Mouse (Mus musculus) midbrain, embryonic 10.5 days (tissue): ENCODE results near the gene Adgrg5. TPM values are rescaled to one million over a fixed set of nuclear protein-coding genes. Genes with fewer than 3 reads are reported as not detected.

ENCODE experiments used
- DNase-seq: peaks from one replicate; pipeline ENCODE4 v3.0.0-alpha.2; 2017; ENCODE audit warnings: low spot score
- H3K27ac ChIP-seq: fragments of 300-500 bp; sonication (generic); replicated peaks from 2 replicates; pipeline ENCODE4 v1.5.1; 2016; ENCODE audit warnings: mild to moderate bottlenecking
- H3K27me3 ChIP-seq: fragments of 300-500 bp; sonication (generic); 2 replicates; pipeline ENCODE4 v1.6.1; 2016; ENCODE audit warnings: low read depth, mild to moderate bottlenecking; ENCODE audit not compliant: poor library complexity, severe bottlenecking
- H3K36me3 ChIP-seq: fragments of 300-500 bp; sonication (generic); 2 replicates; pipeline ENCODE4 v1.6.1; 2016; ENCODE audit warnings: mild to moderate bottlenecking, moderate library complexity
- H3K4me1 ChIP-seq: fragments of 300-500 bp; sonication (generic); 2 replicates; pipeline ENCODE4 v1.6.1; 2016
- H3K4me3 ChIP-seq: fragments of 300-500 bp; sonication (generic); 2 replicates; pipeline ENCODE4 v1.5.1; 2016; ENCODE audit warnings: mild to moderate bottlenecking, moderate library complexity
- H3K9me3 ChIP-seq: fragments of 300-500 bp; sonication (generic); replicated peaks from 2 replicates; pipeline ENCODE4 v1.6.1; 2016; ENCODE audit warnings: mild to moderate bottlenecking
- WGBS: fragments of 180-500 bp; shearing (Covaris S2); methylation state at CpG from one replicate; pipeline ENCODE4 v1.1.7; 2016; 5-methylcytosine and 5-hydroxymethylcytosine counted together
- polyA plus RNA-seq: library from polyadenylated mRNA; unstranded; fragments of >200 nt; fragmentation: Nextera tagmentation; extraction: Ambion mirVana; gene quantifications from 2 replicates; pipeline ENCODE4 v1.2.1, GENCODE M21; 2016

Gene Adgrg5
- polyA plus RNA-seq, 1 experiment from 2014 or later: 0.74 TPM

GRCm38 (mm10) chr8:94903709-94904108 lies 19.8 kb upstream of the Adgrg5 start:
- Histone ChIP-seq H3K4me3 (no peak overlapping the region), H3K4me1 (peaks cover 30% of the 10 kb centered on the region), H3K27me3 (peaks cover 16% of the 10 kb centered on the region; the same call in 1 of the 2 replicates), H3K9me3 (no peaks in the 10 kb centered on the region), H3K27ac (no peak overlapping the region), H3K36me3 (peaks cover 37% of the 10 kb centered on the region)
- 76% methylated on average over 12 of the region's 12 CpGs for WGBS
- no peak for DNase-seq

GRCm38 (mm10) chr8:94904450-94905175 lies 18.9 kb upstream of the Adgrg5 start:
- Histone ChIP-seq H3K4me3 (no peak overlapping the region), H3K36me3 (peaks cover 37% of the 10 kb centered on the region), H3K4me1 (peaks cover 21% of the 10 kb centered on the region), H3K27me3 (peaks cover 7% of the 10 kb centered on the region; the same call in 1 of the 2 replicates), H3K27ac (peak overlapping the region; percentile 28; the same call in 1 of the 2 replicates), H3K9me3 (no peaks in the 10 kb centered on the region)
- no peak for DNase-seq
- 89% methylated on average over 12 of the region's 12 CpGs for whole genome bisulfite sequencing

GRCm38 (mm10) chr8:94907591-94908300 lies 15.7 kb upstream of the Adgrg5 start:
- no peaks in the 10 kb centered on the region for H3K9me3 ChIP-seq

GRCm38 (mm10) chr8:94908847-94909246 lies 14.6 kb upstream of the Adgrg5 start:
- peak; percentile 83 for DNase-seq
- Histone ChIP-seq H3K4me3 (no peak overlapping the region), H3K36me3 (peaks cover 30% of the 10 kb centered on the region), H3K9me3 (no peaks in the 10 kb centered on the region), H3K4me1 (peaks cover 12% of the 10 kb centered on the region), H3K27ac (no peak overlapping the region), H3K27me3 (peaks cover 29% of the 10 kb centered on the region)
- 8% methylated on average over 4 of the region's 4 CpGs for WGBS

More at GRCm38 (mm10) chr8:94907591-94908300, 15.7 kb upstream of the Adgrg5 start:
- no peak overlapping the region for H3K4me3 ChIP-seq
- peaks cover under 1% of the 10 kb centered on the region for H3K4me1 ChIP-seq
- no peak for DNase-seq
- WGBS: 88% methylated on average over 18 of the region's 18 CpGs
- peaks cover 35% of the 10 kb centered on the region for H3K36me3 ChIP-seq
- peaks cover 18% of the 10 kb centered on the region for H3K27me3 ChIP-seq
- H3K27ac ChIP-seq: no peak overlapping the region

GRCm38 (mm10) chr8:94913061-94913660 lies 10.3 kb upstream of the Adgrg5 start:
- Histone ChIP-seq H3K27me3 (peaks cover 61% of the 10 kb centered on the region), H3K4me3 (peak overlapping the region; percentile 62), H3K27ac (peak overlapping the region; percentile 53; the same call in 1 of the 2 replicates)

GRCm38 (mm10) chr8:94914256-94914655 lies 9.2 kb upstream of the Adgrg5 start:
- H3K27ac ChIP-seq: no peak overlapping the region
- 87% methylated on average over 6 of the region's 6 CpGs for WGBS
- peaks cover 47% of the 10 kb centered on the region for H3K4me1 ChIP-seq

More at GRCm38 (mm10) chr8:94913061-94913660, 10.3 kb upstream of the Adgrg5 start:
- DNase-seq: peak; percentile 85
- 3% methylated on average over 77 of the region's 77 CpGs for WGBS
- H3K9me3 ChIP-seq: no peaks in the 10 kb centered on the region
- H3K4me1 ChIP-seq: peaks cover 45% of the 10 kb centered on the region
- no peaks in the 10 kb centered on the region for H3K36me3 ChIP-seq

GRCm38 (mm10) chr8:94914701-94915101 lies 8.8 kb upstream of the Adgrg5 start:
- WGBS: 75% methylated on average over 3 of the region's 3 CpGs
- H3K4me3 ChIP-seq: no peak overlapping the region
- H3K36me3 ChIP-seq: no peaks in the 10 kb centered on the region
- DNase-seq: no peak
- H3K27me3 ChIP-seq: peaks cover 76% of the 10 kb centered on the region
- no peak overlapping the region for H3K27ac ChIP-seq
- peaks cover 47% of the 10 kb centered on the region for H3K4me1 ChIP-seq
- no peaks in the 10 kb centered on the region for H3K9me3 ChIP-seq

More at GRCm38 (mm10) chr8:94914256-94914655, 9.2 kb upstream of the Adgrg5 start:
- DNase-seq: no peak
- H3K4me3 ChIP-seq: peak overlapping the region; percentile 62; the same call in 1 of the 2 replicates
- no peaks in the 10 kb centered on the region for H3K9me3 ChIP-seq
- no peaks in the 10 kb centered on the region for H3K36me3 ChIP-seq
- peaks cover 72% of the 10 kb centered on the region for H3K27me3 ChIP-seq

- H3K9me3 ChIP-seq: no peaks in the 10 kb centered on the region
- peak overlapping the region; percentile 93; the same call in 1 of the 2 replicates for H3K27ac ChIP-seq
- H3K27me3 ChIP-seq: peaks cover 71% of the 10 kb centered on the region
- H3K36me3 ChIP-seq: no peaks in the 10 kb centered on the region
- peak overlapping the region; percentile 73 for H3K4me3 ChIP-seq
- 42% methylated on average over 9 of the region's 9 CpGs for WGBS
- peaks cover 47% of the 10 kb centered on the region for H3K4me1 ChIP-seq
- no peak for DNase-seq
Observed at GRCm38 (mm10) chr8:94916311-94916959, 7.1 kb upstream of the Adgrg5 start.

GRCm38 (mm10) chr8:94916960-94917324 lies 6.6 kb upstream of the Adgrg5 start:
- H3K9me3 ChIP-seq: no peaks in the 10 kb centered on the region
- DNase-seq: no peak
- WGBS: 9% methylated on average over 10 of the region's 10 CpGs
- H3K4me3 ChIP-seq: peak overlapping the region; percentile 73
- H3K27ac ChIP-seq: peak overlapping the region; percentile 93
- H3K36me3 ChIP-seq: no peaks in the 10 kb centered on the region
- peaks cover 51% of the 10 kb centered on the region for H3K4me1 ChIP-seq
- H3K27me3 ChIP-seq: peaks cover 66% of the 10 kb centered on the region

GRCm38 (mm10) chr8:94917352-94917751 lies 6.1 kb upstream of the Adgrg5 start:
- peaks cover 62% of the 10 kb centered on the region for H3K27me3 ChIP-seq
- peaks cover 53% of the 10 kb centered on the region for H3K4me1 ChIP-seq
- WGBS: under 1% methylated on average over 27 of the region's 27 CpGs

GRCm38 (mm10) chr8:94917851-94918495 lies 5.5 kb upstream of the Adgrg5 start, which contains the start of gene Ccdc102a:
Gene Ccdc102a (minus strand): TSS chr8:94918098.
- WGBS: 3% methylated on average over 48 of the region's 51 CpGs
- no peak for DNase-seq
- Histone ChIP-seq H3K4me3 (peak within 1 kb of the TSS; percentile 73), H3K27ac (peak within 1 kb of the TSS; percentile 93), H3K36me3 (no peaks in the 10 kb centered on the region), H3K9me3 (no peaks in the 10 kb centered on the region), H3K27me3 (peaks cover 55% of the 10 kb centered on the region), H3K4me1 (peaks cover 56% of the 10 kb centered on the region)

More at GRCm38 (mm10) chr8:94917352-94917751, 6.1 kb upstream of the Adgrg5 start:
- peak overlapping the region; percentile 93 for H3K27ac ChIP-seq
- DNase-seq: peak; percentile 98
- no peaks in the 10 kb centered on the region for H3K9me3 ChIP-seq
- H3K36me3 ChIP-seq: no peaks in the 10 kb centered on the region
- peak overlapping the region; percentile 73 for H3K4me3 ChIP-seq

- no peak overlapping the region for H3K27ac ChIP-seq
- H3K36me3 ChIP-seq: no peaks in the 10 kb centered on the region
- H3K9me3 ChIP-seq: no peaks in the 10 kb centered on the region
- H3K27me3 ChIP-seq: peaks cover 43% of the 10 kb centered on the region
- no peak for DNase-seq
- H3K4me1 ChIP-seq: peaks cover 51% of the 10 kb centered on the region
- no peak overlapping the region for H3K4me3 ChIP-seq
Observed at GRCm38 (mm10) chr8:94919256-94919655, 4.2 kb upstream of the Adgrg5 start.
